8 mouse cellular contexts compared by ENCODE assay signal in genomic region chr6:34948461-34948860, GRCm38 (mm10). TPM values are rescaled to one million over a fixed set of nuclear protein-coding genes. Genes with fewer than 3 reads are reported as not detected.
DNase-seq lines count a peak whose midpoint lies in the region; ATAC-seq lines count a peak whose summit lies in the region.

No protein-coding gene starts in this region.

- WGBS in heart, embryonic 15.5 days = 20% methylated on average over 11 of the region's 11 CpGs
- WGBS in hindbrain, embryonic 14.5 days = 22% methylated on average over 11 of the region's 11 CpGs

- H3K9ac ChIP-seq in heart, embryonic 15.5 days = no peak overlapping the region
- no peak overlapping the region for H3K9ac ChIP-seq in hindbrain, embryonic 14.5 days

- no peak overlapping the region for H3K27ac ChIP-seq in heart, embryonic 15.5 days
- no peak overlapping the region for H3K27ac ChIP-seq in hindbrain, embryonic 14.5 days

- no peaks in the 10 kb centered on the region; the same call in 1 of the 2 replicates for H3K9me3 ChIP-seq in heart, embryonic 15.5 days (replicated peaks)
- no peaks in the 10 kb centered on the region for H3K9me3 ChIP-seq in hindbrain, embryonic 14.5 days (ENCODE audit: control insufficient read depth, low read length)

- ATAC-seq in heart, embryonic 15.5 days (replicated peaks; ENCODE audit: insufficient number of reproducible peaks, insufficient read depth, low FRiP score, low read depth) = no peak
- peak; percentile 40; the same call in 1 of the 2 replicates for ATAC-seq in hindbrain, embryonic 14.5 days (ENCODE audit: low FRiP score)

- no peak overlapping the region for H3K4me3 ChIP-seq in heart, embryonic 15.5 days
- no peak overlapping the region for H3K4me3 ChIP-seq in hindbrain, embryonic 14.5 days (replicated peaks; ENCODE audit: low read length)

- no peaks in the 10 kb centered on the region for H3K27me3 ChIP-seq in heart, embryonic 15.5 days
- no peaks in the 10 kb centered on the region for H3K27me3 ChIP-seq in hindbrain, embryonic 14.5 days (ENCODE audit: control insufficient read depth, insufficient read depth, low read length)

- no peaks in the 10 kb centered on the region for H3K36me3 ChIP-seq in heart, embryonic 15.5 days
- H3K36me3 ChIP-seq in hindbrain, embryonic 14.5 days (replicated peaks; ENCODE audit: control insufficient read depth, insufficient read depth) = no peaks in the 10 kb centered on the region

- DNase-seq in heart, adult 11 months = no peak
- peak; percentile 5 to 12 for DNase-seq in right cerebral cortex, adult 2 months (ENCODE audit: low spot score in 2 of 2)
- DNase-seq in right cerebral cortex, postnatal 14 days = no peak
- no peak for DNase-seq in hindbrain, embryonic 14.5 days (ENCODE audit: low spot score)
- peak; percentile 44 to 48 for DNase-seq in right cerebral cortex, postnatal 10 days (ENCODE audit: low spot score in 2 of 2)
- no peak for DNase-seq in embryo, embryonic 10.5 days (ENCODE audit: low spot score)
- no peak for DNase-seq in kidney, adult 8-10 months

- H3K4me2 ChIP-seq in heart, embryonic 15.5 days = peak overlapping the region; percentile 16; the same call in 1 of the 2 replicates
- peak overlapping the region; percentile 42 for H3K4me2 ChIP-seq in hindbrain, embryonic 14.5 days (replicated peaks)

- H3K4me1 ChIP-seq in heart, embryonic 15.5 days (replicated peaks) = no peaks in the 10 kb centered on the region
- H3K4me1 ChIP-seq in hindbrain, embryonic 14.5 days (replicated peaks; ENCODE audit: control insufficient read depth, insufficient read depth, low read length) = no peaks in the 10 kb centered on the region

RNA-seq across cellular contexts. Expression of gene Stra8, which starts 28.5 kb away (rescaled TPM):
- polyA plus RNA-seq in heart, embryonic 15.5 days (2015; fragmentation: Nextera tagmentation; extraction: Ambion mirVana) = not detected in 2 replicates
- polyA plus RNA-seq in hindbrain, embryonic 14.5 days (2014; fragmentation: Nextera tagmentation; extraction: Ambion mirVana) = not detected in 2 replicates

RNA-seq across cellular contexts. Expression of gene Wdr91, which starts 37.8 kb away (rescaled TPM):
- 7.8 and 10.7 TPM in 2 replicates for polyA plus RNA-seq in heart, embryonic 15.5 days (2015; fragmentation: Nextera tagmentation; extraction: Ambion mirVana)
- 15.0 and 15.5 TPM in 2 replicates for polyA plus RNA-seq in hindbrain, embryonic 14.5 days (2014; fragmentation: Nextera tagmentation; extraction: Ambion mirVana)

RNA-seq across cellular contexts. Expression of gene Slc23a4, which starts 39.7 kb away (rescaled TPM):
- 0.25 and 1.1 TPM in 2 replicates for polyA plus RNA-seq in heart, embryonic 15.5 days (2015; fragmentation: Nextera tagmentation; extraction: Ambion mirVana)
- polyA plus RNA-seq in hindbrain, embryonic 14.5 days (2014; fragmentation: Nextera tagmentation; extraction: Ambion mirVana) = 0.48 and 0.78 TPM in 2 replicates

Comparison
In these comparisons a context has a peak if more than half of its experiments do, and no peak if none do; other contexts are left out.
1. DNase-seq: peak in right cerebral cortex, adult 2 months (2 of 2) and right cerebral cortex, postnatal 10 days (2 of 2); none in heart, adult 11 months (single experiment), right cerebral cortex, postnatal 14 days (single experiment), hindbrain, embryonic 14.5 days (single experiment), embryo, embryonic 10.5 days (single experiment) and kidney, adult 8-10 months (0 of 2).